Mouse (Mus musculus): ENCODE data around the gene Zfp772.

DNA sequence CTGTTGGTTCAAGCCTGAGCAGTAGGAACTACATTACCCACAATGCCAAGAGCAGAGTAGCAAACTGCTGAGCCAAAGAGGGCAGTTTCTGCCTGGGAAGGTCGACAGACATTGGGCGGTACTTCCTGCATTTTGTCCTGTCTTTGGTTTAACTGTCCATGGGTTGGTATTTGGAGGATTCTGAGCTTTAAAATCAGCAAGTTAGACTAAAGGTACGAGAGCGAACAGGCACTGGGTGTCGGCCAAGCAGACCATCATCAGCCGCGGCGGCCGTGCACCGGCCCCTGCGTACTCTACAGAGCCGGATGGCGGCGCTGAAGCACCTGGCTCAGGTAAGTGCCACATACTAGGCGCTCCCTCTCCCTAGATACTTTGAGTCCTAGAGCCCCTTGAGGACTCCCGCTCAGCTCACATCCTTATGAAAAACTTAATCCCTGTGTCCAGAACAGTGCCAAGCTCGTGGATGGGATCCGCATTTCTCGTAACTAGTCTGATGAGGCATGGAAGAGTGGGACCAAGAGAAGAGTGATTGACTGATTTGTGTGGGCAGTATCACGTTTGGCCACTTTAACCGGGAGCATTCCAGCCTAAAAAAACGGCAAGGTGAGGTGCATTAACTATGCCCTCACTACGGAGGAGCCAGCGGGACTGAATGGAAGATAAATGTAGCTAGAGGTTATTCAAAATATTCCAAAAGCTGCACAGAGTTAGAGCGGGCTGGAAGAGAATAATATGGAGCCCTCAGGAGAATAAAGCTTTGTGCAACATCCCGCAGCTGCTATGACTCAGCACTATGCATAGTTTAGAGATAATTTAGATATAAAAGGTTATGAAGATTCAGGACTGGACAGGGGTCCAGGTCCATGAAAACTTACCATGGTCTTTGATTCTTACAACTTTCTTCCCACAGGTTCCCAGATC lies 38.3 kb downstream of the Zfp772 start, which contains the start of gene Zfp418:
- TF ChIP-seq CTCF (IDR thresholded peaks at IDR 0.05; ENCODE audit: borderline replicate concordance, insufficient read depth, low read depth, low read length) (no peak), POLR2A (IDR thresholded peaks at IDR 0.05; ENCODE audit: borderline replicate concordance, insufficient read depth, low read length) (peak; percentile 35; the same call in 1 of the 2 replicates)

Data from cerebellum, adult 2 months (tissue).